Mouse (Mus musculus): Measurements from ENCODE around the gene Jak2. TPM values are rescaled to one million over a fixed set of nuclear protein-coding genes. Genes with fewer than 3 reads are reported as not detected.

The Jak2 gene
- total RNA-seq, 2 experiments from 2014 or later: 18.7 to 22.2 TPM

GRCm38 (mm10) chr19:29251958-29252801, 552 bp downstream of the Jak2 start:
- peak; percentile 44 to 78 for DNase-seq
- intact Hi-C loops (cut with DNase I): loop anchor here (1.0 to 10.0 kb wide), 7 partner anchors 105 to 475 kb away; partner anchors contain the start of genes Cdc37l1 and Rcl1

DNA sequence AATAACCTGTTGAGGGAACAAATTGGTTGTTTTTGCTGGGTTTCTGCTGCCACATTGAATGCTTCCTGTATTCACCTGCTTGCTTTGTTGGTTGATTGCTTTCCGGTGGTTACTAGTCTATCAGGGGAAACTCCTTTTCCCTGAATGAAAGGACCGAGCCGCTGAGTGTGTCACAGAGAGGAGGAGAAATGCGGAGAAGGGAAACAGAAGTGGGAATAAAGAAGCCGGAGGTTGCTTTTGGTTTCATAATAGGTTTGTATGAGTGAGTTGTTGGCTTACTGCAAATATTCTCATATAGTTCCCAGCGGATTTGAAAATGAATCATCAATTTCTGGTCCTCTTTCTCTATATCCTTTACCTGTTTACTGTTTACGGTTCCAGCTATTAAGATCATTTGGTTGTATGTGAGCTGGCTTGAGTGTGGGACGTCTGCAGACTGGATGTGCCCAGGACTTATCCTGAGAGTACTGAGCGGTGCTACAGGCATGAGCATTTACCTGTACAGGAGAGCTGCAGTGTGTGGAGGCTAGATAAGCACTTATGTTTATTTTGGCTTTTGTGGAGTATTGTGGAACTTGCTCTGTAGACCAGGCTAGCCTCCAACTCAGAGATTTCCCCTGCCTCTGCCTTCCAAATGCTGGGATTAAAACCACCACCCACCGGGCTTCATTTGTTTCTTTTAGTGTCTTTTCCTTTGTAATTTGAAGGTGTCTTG, 1.4 kb downstream of the Jak2 start:
- intact Hi-C loops (cut with DNase I): loop anchor here (1.0 to 10.0 kb wide), 7 partner anchors 104 to 476 kb away; partner anchors contain the start of genes Cdc37l1 and Rcl1
- no peak for DNase-seq

GRCm38 (mm10) chr19:29253728-29254127, 2.1 kb downstream of the Jak2 start:
- peak; percentile 82 to 85 for DNase-seq
- intact Hi-C loops (cut with DNase I): loop anchor here (2.0 to 10.0 kb wide), 7 partner anchors 17 to 476 kb away; partner anchors contain the start of genes Cdc37l1 and Rcl1

DNA sequence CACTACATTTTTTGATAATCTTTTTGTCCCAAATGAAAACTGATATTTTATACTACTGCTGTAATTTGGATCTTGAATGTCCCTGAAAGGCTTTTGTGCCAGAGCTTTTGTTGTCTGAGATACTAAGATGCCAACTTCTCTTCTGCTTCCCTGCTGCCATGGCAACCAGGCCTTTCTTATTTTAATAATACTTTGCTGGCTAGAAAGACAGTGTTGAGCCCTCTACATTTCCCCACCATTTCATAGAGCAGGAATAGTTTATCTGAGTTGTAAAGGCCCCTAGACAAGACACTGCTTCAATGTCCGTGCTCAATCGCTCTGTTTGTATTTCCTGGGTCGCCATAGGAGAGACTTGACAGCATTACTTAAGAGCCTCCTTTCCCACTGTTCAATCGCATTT, 3.0 kb downstream of the Jak2 start:
- intact Hi-C loops (cut with DNase I): loop anchor here (2.0 to 10.0 kb wide), 6 partner anchors 16 to 477 kb away; partner anchors contain the start of gene Cdc37l1
- no peak for DNase-seq

DNA sequence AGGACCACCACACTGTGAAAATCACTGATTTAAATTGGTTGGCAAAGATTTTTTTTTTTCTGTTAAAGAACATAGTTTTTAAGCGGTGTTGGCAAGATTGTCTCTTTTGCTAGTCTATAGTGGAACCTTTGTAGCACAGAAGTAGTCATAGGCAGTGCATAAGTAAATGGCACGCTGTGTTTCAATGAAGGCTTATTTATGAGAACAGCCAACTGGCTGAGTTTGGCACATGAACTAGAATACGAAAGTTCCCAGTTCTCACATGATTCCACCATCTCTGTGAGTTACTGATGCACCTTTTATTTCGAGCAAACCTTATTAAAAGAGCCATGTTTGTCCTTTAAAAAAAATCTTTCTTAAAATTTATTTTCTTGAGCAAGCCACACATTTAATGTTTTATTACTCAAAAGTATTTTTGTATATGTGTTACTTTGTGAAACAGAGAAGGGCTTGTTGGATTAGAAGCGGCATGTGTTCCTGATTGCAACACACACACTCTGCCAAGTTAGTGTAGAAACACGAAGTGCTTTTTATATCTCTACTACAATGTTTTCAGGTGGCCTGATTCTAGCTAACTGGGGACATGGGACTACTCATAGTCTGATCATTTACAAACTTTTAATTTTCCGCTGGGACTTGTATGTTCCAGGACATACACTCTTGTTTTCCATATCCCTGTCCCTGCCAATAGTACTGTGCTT, 3.8 kb downstream of the Jak2 start:
- DNase-seq: no peak
- intact Hi-C loops (cut with DNase I): loop anchor here (2.0 to 10.0 kb wide), 2 partner anchors 15 to 249 kb away; no protein-coding TSS in a partner anchor

- intact Hi-C loops (cut with DNase I): no loop called here
These were observed 10.0 kb downstream of the Jak2 start for GRCm38 (mm10) chr19:29261638-29262037.

DNA sequence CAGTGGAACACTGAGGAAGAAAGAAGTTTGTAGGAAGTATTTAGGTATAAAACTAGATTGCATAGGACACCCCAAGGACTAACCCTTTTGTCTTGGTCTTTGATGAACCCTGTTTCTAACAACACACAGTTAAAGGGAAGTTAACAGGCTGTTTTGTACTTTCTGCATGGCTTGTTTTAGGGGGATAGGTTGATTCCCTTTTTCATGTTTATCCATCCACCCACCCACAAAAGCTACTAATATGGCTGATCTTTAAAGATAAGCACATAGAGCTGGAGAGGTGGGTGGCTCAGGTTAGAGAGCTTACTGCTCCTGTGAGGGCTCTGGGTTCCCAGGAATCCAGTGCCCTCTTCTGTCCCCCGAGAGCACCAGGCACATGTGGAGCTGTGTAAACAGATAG, 11.9 kb downstream of the Jak2 start:
- intact Hi-C loops (cut with DNase I): no loop called here
- no peak for DNase-seq

More at GRCm38 (mm10) chr19:29261638-29262037, 10.0 kb downstream of the Jak2 start:
- no peak for DNase-seq

DNA sequence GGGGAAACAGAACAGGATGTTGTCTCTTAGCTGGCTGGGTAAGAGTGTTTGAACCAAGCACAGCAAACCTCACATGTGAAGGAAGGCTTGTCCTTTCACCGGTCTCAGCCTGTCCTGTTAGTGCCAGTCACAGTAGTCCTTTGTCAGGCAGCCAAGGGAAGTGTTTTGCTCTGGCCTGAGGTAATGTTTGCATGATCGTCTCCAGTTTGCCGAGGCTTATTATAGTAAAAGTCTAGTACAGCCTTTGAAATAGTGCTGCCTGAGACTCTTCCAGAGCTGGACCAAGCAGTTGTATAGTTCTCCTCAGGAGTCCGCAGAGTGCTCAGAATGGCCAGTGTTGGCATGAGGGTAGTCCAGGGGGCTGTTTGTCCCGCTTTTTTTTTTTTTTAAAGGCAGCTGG, 13.9 kb downstream of the Jak2 start:
- peak; percentile 47 to 57 for DNase-seq
- intact Hi-C loops (cut with DNase I): no loop called here

DNA sequence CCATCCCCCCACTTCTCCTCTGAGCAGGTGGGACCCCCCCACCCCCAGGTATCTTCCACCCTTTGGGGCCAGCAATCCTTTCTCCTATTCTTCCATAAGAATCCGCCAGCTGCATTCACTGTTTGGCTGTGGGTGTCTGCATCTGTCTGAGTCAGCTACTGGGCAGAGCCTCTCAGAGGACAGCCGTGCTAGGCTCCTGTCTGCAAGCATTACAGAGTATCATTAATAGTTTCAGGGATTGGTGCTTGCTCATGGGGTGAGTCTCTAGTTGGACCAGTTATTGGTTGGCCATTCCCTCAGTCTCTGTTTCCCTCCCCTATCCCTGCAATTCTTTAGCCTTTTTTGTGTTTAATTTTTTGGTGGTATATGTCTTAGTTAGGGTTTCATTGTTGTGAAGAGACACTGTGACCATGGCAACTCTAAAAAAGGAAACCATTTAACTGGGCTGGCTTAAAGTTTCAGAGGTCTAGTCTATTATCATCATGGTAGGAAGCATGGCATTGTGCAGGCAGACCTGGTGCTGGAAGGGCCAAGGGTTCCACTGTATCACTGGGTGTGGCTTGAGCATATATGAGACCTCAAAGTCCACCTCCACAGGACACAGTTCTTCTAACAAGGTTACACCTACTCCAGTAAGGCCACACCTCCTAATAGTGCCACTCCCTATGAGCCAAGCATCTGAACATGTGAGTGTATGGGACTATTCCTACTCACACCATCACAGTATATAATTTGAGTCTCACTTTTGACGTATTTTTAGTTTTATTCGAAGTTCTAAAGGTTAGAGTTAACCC, 15.6 kb downstream of the Jak2 start:
- no peak for DNase-seq
- intact Hi-C loops (cut with DNase I): no loop called here

GRCm38 (mm10) chr19:29268788-29269321, 17.2 kb downstream of the Jak2 start:
- DNase-seq: no peak
- intact Hi-C loops (cut with DNase I): no loop called here

- DNase-seq: no peak
- intact Hi-C loops (cut with DNase I): loop anchor here (2.0 to 5.0 kb wide), 2 partner anchors 15 to 493 kb away; no protein-coding TSS in a partner anchor
These were observed 18.6 kb downstream of the Jak2 start for GRCm38 (mm10) chr19:29270226-29270625.

DNA sequence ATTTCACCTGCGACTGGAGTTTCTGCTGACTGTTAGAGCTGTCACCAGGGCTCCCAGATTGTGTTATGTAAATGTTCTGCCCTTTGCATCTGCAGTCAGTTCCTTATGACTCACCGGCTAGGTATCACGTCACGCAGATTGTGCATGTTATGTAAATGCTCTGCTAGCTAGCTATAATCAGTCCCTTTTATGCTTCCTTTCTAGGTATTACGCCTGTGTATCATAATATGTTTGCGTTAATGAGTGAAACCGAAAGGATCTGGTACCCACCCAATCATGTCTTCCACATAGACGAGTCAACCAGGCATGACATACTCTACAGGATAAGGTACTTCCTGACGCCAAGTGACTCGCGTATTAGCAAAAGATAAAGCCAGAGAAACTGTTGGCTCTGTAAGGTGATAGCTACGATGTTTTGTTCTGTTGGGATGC, 19.5 kb downstream of the Jak2 start:
- intact Hi-C loops (cut with DNase I): loop anchor here (1.0 to 5.0 kb wide), 3 partner anchors 16 to 494 kb away; no protein-coding TSS in a partner anchor
- DNase-seq: peak; percentile 24 to 44

- intact Hi-C loops (cut with DNase I): loop anchor here (5.0 kb wide), 1 partner anchor 495 kb away; no protein-coding TSS in a partner anchor
- no peak for DNase-seq
These were observed 20.6 kb downstream of the Jak2 start for GRCm38 (mm10) chr19:29272011-29272809.

DNA sequence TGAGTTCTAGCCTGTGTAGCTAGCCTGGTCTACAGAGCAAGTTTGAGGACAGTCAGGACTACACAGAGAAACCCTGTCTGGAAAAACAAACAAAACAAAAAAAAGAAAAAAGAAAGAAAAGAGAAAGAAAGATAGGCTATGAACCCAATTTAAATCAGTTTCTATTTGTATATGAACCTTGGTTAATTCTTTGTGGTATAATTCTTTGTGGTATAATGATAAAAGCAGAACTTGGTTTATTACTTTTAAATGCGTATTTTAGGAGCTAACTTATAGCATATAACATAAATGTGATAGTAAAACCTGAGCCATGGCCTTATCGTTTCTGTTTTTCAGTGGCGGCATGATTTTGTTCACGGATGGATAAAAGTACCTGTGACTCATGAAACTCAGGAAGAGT, 24.8 kb downstream of the Jak2 start:
- no peak for DNase-seq
- intact Hi-C loops (cut with DNase I): no loop called here

DNA sequence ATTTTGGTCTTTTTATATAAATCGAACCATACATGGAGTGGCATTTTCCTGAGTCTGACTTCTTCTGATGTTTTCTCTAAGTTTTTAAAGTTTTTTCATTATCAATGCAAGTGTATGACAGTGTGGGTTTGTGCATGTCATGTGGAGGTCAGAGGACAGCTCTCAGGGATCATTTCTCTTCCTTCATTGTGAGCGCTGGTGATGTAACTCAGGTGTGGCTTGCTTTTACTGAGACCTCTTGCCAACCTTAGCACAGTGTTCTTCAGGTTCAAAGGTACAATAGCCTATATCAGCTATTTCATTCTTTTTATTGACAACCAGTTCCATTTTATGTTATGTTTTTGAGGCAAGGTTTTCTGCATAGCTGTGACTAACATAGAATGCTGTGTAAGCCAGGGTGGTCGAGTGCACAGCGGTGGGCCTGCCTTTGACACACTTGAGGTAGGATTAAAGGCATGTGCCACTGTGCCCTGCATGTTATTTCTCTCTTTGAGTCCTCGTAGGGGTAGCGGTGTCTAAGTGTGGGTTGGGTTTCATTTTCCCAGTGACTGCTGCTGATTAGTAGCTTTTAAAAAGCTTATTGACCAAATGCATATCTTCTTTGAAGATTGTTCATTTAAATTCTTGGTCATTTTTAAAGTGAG, 27.4 kb downstream of the Jak2 start:
- no peak for DNase-seq
- intact Hi-C loops (cut with DNase I): no loop called here

DNA sequence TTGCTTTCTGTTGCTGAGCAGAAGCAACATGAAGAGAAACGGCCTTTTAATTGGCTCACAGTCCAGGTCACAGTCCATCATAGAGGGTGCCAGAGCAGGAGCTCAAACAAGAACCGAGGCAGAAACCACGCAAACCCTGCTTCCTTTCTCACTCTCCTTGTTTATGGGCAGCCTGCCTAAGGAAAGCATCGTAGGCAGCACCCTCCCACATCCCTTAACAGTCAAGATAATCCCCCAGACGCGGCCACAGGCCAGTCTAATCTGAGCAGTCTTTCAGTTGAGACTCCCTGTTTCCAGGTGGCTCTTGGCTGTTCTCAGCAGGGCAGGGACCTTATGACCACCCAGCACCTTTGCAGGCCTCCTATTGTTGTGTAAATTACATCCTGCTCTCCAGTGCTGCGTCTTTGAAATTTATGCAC, 33.8 kb downstream of the Jak2 start:
- intact Hi-C loops (cut with DNase I): no loop called here
- no peak for DNase-seq

DNA sequence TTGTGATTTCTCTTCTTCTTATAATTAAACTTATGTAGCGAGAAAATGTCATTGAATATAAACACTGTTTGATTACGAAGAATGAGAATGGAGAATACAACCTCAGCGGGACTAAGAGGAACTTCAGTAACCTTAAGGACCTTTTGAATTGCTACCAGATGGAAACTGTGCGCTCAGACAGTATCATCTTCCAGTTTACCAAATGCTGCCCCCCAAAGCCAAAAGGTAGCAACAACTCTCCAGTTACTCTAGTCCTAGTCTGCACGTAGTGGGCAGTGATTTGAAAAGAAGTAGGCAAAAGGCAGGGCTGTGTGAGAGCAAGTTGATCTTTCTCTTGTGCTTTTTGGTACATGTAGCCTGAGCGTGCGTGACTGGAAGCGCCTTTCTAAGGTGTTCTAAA, 36.2 kb downstream of the Jak2 start:
- intact Hi-C loops (cut with DNase I): no loop called here
- DNase-seq: no peak

DNA sequence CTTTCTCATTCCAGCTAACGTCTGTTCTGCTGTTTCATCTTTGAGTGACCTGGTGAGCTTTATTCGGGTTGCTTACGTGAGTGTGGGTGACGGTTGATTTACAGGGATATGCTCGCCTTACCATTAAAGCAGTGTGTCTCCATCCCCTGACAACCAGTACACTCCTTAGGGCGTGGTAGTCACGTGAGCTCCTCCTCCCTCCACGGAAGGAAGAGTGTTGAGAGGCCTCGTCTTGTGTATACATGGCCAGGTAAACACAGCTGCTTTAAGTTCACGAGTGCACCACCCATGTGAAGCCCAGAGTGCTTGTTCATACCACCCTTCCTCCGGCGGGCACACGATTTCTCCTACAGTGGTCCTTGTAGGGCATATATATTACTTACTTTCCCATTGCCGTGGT, 39.9 kb downstream of the Jak2 start:
- DNase-seq: no peak
- intact Hi-C loops (cut with DNase I): no loop called here
